Mouse (Mus musculus) liver, embryonic 12.5 days (tissue): ENCODE data around the gene Tescl. TPM values are rescaled to one million over a fixed set of nuclear protein-coding genes. Genes with fewer than 3 reads are reported as not detected.
A peak's percentile ranks its signal among the peaks of the same experiment; 100 is the strongest.

Experiments
- ATAC-seq: fragments of 200-750 bp; cut with Nextera tagmentation; 2 replicates; pipeline ENCODE4 v1.8.0; 2017; ENCODE audit warnings: moderate number of reproducible peaks, mild to moderate bottlenecking, moderate library complexity
- H3K27ac ChIP-seq: fragments of 300-500 bp; sonication (generic); 2 replicates; pipeline ENCODE4 v1.5.1; 2016; ENCODE audit warnings: mild to moderate bottlenecking
- H3K27me3 ChIP-seq: fragments of 300-500 bp; sonication (generic); replicated peaks from 2 replicates; pipeline ENCODE4 v1.6.1; 2016; ENCODE audit warnings: mild to moderate bottlenecking, moderate library complexity
- H3K36me3 ChIP-seq: fragments of 300-500 bp; sonication (generic); 2 replicates; pipeline ENCODE4 v1.6.1; 2016; ENCODE audit warnings: mild to moderate bottlenecking, moderate library complexity
- H3K4me1 ChIP-seq: fragments of 300-500 bp; sonication (generic); 2 replicates; pipeline ENCODE4 v1.6.1; 2016
- H3K4me2 ChIP-seq: fragments of 300-500 bp; sonication (generic); 2 replicates; pipeline ENCODE4 v1.6.1; 2016; ENCODE audit warnings: mild to moderate bottlenecking, moderate library complexity
- H3K4me3 ChIP-seq: fragments of 300-500 bp; sonication (generic); 2 replicates; pipeline ENCODE4 v1.5.1; 2016; ENCODE audit warnings: mild to moderate bottlenecking, moderate library complexity
- H3K9ac ChIP-seq: fragments of 300-500 bp; sonication (generic); 2 replicates; pipeline ENCODE4 v1.6.1; 2016; ENCODE audit warnings: mild to moderate bottlenecking, moderate library complexity
- H3K9me3 ChIP-seq: fragments of 300-500 bp; sonication (generic); replicated peaks from 2 replicates; pipeline ENCODE4 v1.6.1; 2016; ENCODE audit warnings: mild to moderate bottlenecking, moderate library complexity
- WGBS: fragments of 180-500 bp; shearing (Covaris S2); methylation state at CpG from one replicate; pipeline ENCODE4 v1.1.7; 2016; ENCODE audit not compliant: insufficient replicate concordance; 5-methylcytosine and 5-hydroxymethylcytosine counted together
- polyA plus RNA-seq: library from polyadenylated mRNA; unstranded; fragments of >200 nt; fragmentation: Nextera tagmentation; extraction: Ambion mirVana; gene quantifications from 2 replicates; pipeline ENCODE4 v1.2.1, GENCODE M21; 2016

Gene Tescl
- polyA plus RNA-seq: not detected in 2 replicates

DNA sequence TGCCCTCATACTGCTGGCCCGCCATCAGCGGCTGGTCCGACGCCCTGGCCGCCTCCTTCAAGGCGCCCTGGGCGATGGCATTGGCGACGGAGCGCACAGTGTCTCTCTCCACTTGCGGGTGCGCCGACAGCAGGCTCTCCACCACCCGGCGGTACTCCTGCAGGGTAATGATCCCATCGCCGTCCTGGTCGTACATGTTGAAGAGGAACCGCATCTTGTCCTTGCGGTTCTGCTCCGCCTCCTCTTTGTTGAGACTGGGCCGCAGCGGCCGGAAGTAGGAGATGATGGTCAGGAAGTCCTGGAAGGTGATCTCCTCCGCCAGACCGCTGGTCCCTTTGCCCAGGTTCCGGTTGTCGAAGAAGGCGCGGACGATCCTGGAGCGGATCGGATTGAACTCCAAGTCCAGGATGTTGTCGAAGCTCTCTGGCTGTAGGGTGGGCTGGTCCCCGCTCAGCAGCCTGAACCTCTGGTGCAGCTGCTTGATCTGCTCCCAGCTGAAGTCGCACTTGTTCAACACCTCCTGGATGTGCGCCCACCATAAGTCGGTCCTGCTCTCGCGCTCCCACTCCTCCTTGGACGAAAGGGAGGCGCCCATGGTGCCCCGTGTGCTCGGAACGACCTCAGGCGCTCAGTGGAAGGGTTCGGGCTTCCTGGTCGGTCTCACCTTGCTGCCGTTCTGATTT, at the start of gene Tescl:
TSS of gene Tescl (minus strand) at position 633 of the 683 bp plus-strand sequence.
- ATAC-seq: no peak

DNA sequence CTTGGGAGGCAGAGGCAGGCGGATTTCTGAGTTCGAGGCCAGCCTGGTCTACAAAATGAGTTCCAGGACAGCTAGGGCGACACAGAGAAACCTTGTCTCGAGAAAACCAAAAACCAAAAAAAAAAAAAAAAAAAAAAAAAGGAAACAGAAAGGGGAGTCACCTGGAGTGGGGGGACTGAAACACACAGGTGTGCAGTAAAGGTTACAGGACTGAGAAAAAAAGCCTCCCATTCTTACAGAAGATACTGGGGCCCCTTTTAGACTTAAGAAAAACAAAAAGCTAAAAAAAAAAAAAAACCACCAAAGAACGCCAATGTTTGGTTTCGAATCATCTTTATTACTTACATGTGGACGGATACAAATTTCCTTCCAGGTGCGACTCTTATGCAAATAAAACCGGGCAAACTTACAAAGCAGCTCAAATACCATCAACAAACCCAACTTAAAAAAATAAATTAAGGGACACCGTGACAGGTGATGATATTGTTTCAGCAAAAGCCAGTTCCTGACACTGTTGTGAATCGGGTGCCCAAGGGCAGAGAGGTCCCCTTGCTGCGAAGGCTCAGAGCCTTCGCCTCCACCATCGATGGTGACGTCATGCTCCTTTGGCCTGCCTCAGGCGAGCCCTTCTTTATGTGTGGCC, 49.1 kb upstream of the Tescl start:
- no peak for ATAC-seq
- H3K4me3 ChIP-seq: no peak overlapping the region
- H3K27me3 ChIP-seq: no peaks in the 10 kb centered on the region
- peak overlapping the region; percentile 69 for H3K9ac ChIP-seq
- peak overlapping the region; percentile 45 for H3K4me2 ChIP-seq
- peaks cover 98% of the 10 kb centered on the region for H3K4me1 ChIP-seq
- peaks cover 98% of the 10 kb centered on the region for H3K36me3 ChIP-seq
- 82% methylated on average over 16 of the region's 16 CpGs for WGBS
- H3K9me3 ChIP-seq: no peaks in the 10 kb centered on the region
- peak overlapping the region; percentile 100 for H3K27ac ChIP-seq

More for the DNA sequence above, at the start of gene Tescl:
- 20% methylated on average over 49 of the region's 49 CpGs for WGBS
- no peaks in the 10 kb centered on the region for H3K36me3 ChIP-seq
- H3K4me2 ChIP-seq: peak within 1 kb of the TSS; percentile 30
- H3K27me3 ChIP-seq: peaks cover 45% of the 10 kb centered on the region
- 0 out of 2 replicates have a peak, but pooled peaks cover 3% of the 10 kb centered on the region for H3K9me3 ChIP-seq
- no peaks in the 10 kb centered on the region for H3K4me1 ChIP-seq
- H3K9ac ChIP-seq: no peak within 1 kb of the TSS
- H3K4me3 ChIP-seq: no peak within 1 kb of the TSS
- no peak within 1 kb of the TSS for H3K27ac ChIP-seq

DNA sequence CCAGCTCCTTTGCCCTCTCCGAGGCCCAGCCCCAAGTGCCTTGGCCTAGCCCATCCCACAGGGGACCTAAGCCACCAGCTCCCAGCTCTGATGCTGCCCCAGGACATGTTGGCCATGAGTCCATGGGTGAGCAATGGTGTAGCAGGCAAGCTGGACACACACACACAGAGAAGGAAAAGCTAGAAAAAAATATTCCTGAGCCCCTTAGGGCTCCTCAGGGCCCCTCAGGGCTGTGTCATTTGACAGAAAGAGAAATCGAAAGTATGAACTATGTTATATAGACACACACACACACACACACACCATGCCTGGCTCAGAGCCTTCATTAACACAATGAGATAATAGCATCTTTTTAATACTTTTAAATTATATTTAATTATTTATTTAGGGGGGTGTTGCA, 46.6 kb upstream of the Tescl start:
- Histone ChIP-seq H3K27ac (peak overlapping the region; percentile 100), H3K9me3 (no peaks in the 10 kb centered on the region), H3K4me1 (peaks cover 99% of the 10 kb centered on the region), H3K36me3 (peaks cover 96% of the 10 kb centered on the region), H3K9ac (peak overlapping the region; percentile 64), H3K27me3 (0 out of 2 replicates have a peak, but pooled peaks cover 4% of the 10 kb centered on the region), H3K4me2 (peak overlapping the region; percentile 96), H3K4me3 (no peak overlapping the region)
- WGBS: 62% methylated on average over 2 of the region's 2 CpGs
- no peak for ATAC-seq

DNA sequence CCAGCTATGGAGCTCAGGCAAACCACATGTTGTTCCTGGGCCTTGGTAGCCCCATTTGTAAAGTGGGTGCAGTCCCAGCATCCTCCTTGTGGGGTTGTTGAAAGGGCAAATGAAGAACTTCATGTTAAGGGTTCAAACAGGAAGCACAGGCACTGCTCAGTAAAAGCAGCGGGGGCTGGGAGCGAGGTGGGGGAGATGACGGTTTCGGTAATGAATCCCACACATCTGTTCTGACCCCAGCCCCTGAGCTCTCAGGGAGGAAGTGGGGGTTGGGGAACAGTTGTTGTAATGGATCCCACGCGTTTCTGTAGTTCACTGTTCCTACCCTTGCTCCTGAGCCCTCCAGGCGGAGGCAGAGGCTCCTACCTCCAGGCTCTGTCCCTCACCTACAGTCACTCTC, 46.2 kb upstream of the Tescl start:
- H3K4me2 ChIP-seq: peak overlapping the region; percentile 96
- peaks cover 96% of the 10 kb centered on the region for H3K36me3 ChIP-seq

DNA sequence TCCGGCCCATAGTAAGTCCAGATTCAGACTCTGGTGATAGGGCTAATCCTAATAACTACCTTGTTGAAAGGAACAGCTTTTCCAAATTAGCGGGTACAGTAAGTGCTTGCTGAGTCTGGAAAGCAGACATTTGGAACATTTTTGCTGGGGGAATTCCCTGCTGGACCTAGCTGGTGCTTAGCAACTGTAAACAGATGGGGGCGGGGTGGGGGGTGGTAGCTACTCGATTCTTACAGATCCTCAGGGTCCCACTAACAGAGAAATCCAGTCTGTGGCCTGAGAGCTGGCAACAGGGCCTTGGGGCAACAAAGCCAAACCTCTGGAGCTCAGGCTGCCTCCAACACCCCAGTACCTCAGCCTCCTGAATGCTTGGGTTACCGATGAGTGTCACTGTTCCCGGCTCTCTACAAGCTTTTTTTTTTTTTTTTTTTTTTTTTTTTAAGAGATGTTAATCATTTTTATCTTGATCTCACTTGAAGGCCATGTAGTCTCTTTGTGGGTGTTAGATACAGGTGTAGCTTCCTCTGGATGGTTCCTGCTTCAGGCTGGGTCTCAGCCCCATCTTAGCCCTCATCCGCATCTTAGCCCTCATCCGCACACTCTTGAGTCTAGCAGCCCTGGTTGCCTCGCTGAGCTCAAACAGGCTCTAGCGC, 44.4 kb upstream of the Tescl start:
- H3K27ac ChIP-seq: peak overlapping the region; percentile 100
- 71% methylated on average over 10 of the region's 10 CpGs for WGBS

More for the DNA sequence above, 46.2 kb upstream of the Tescl start:
- Histone ChIP-seq H3K27me3 (0 out of 2 replicates have a peak, but pooled peaks cover 4% of the 10 kb centered on the region), H3K4me1 (peaks cover 99% of the 10 kb centered on the region), H3K27ac (peak overlapping the region; percentile 100), H3K9ac (peak overlapping the region; percentile 64), H3K9me3 (no peaks in the 10 kb centered on the region), H3K4me3 (no peak overlapping the region)
- no peak for ATAC-seq
- 59% methylated on average over 7 of the region's 7 CpGs for WGBS

DNA sequence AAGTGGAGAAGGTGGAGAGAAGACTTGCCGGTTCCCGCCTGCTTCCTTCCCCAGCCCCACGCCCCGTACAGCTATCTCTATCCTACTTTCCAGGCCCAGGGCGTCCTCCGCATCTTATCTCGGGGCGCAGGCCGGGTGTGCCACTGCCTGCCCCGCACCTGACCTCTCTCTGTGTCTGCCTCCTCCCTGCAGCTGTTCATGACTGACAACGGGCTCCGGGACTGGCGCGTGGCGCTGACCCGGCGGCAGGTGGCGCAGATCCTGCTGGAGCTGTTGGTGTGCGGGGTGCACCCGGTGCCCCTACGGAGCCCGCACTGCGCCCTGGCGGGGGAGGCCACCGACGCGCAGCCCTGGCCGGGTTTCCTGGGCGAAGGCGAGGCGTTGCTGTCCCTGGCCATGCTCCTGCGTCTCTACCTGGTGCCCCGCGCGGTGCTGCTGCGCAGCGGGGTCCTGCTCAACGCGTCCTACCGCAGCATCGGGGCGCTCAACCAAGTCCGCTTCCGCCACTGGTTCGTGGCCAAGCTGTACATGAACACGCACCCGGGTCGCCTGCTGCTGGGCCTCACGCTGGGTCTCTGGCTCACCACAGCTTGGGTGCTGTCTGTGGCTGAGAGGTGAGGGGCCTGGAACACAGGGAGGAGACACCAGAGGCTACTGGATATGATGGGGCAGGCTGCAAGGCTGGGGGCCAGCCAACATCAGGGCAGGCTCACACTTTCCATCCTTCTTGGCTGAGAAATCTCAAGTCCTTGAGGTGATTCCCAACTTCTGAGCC, 43.5 kb upstream of the Tescl start:
- peak; percentile 97 for ATAC-seq
- 4% methylated on average over 49 of the region's 49 CpGs for WGBS
- Histone ChIP-seq H3K4me2 (peak overlapping the region; percentile 96), H3K4me3 (peak overlapping the region; percentile 62), H3K9me3 (no peaks in the 10 kb centered on the region), H3K27ac (peak overlapping the region; percentile 100), H3K9ac (peak overlapping the region; percentile 100), H3K4me1 (peaks cover 100% of the 10 kb centered on the region), H3K36me3 (peaks cover 95% of the 10 kb centered on the region), H3K27me3 (0 out of 2 replicates have a peak, but pooled peaks cover 4% of the 10 kb centered on the region)

More for the DNA sequence above, 44.4 kb upstream of the Tescl start:
- Histone ChIP-seq H3K4me1 (peaks cover 99% of the 10 kb centered on the region), H3K27me3 (0 out of 2 replicates have a peak, but pooled peaks cover 4% of the 10 kb centered on the region), H3K4me2 (peak overlapping the region; percentile 96), H3K9me3 (no peaks in the 10 kb centered on the region), H3K4me3 (peak overlapping the region; percentile 62), H3K9ac (peak overlapping the region; percentile 100), H3K36me3 (peaks cover 96% of the 10 kb centered on the region)
- ATAC-seq: no peak

DNA sequence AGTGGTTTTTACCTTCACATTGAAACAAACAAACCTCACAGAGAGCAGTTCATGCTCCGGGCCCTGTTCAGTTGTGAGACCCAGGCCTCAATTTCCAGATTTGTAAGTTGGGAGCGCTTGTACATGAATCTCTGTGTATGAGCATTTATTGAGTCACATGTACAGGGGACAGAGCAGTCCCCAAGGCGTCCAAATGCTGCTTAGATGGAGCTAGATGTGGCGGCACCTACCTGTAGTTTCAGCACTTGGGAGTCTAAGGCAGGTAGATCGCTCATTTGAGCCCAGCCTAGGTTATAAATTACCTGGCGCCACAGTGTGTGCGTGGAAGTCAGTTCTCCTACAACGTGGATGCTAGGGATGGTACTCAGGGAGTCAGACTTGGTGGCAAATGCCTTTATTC, 42.7 kb upstream of the Tescl start:
- Histone ChIP-seq H3K27ac (peak overlapping the region; percentile 100), H3K9ac (peak overlapping the region; percentile 100), H3K27me3 (0 out of 2 replicates have a peak, but pooled peaks cover 4% of the 10 kb centered on the region), H3K4me2 (peak overlapping the region; percentile 96), H3K4me3 (peak overlapping the region; percentile 62), H3K4me1 (peaks cover 94% of the 10 kb centered on the region), H3K36me3 (peaks cover 92% of the 10 kb centered on the region), H3K9me3 (no peaks in the 10 kb centered on the region)
- ATAC-seq: no peak
- 61% methylated on average over 8 of the region's 8 CpGs for WGBS

DNA sequence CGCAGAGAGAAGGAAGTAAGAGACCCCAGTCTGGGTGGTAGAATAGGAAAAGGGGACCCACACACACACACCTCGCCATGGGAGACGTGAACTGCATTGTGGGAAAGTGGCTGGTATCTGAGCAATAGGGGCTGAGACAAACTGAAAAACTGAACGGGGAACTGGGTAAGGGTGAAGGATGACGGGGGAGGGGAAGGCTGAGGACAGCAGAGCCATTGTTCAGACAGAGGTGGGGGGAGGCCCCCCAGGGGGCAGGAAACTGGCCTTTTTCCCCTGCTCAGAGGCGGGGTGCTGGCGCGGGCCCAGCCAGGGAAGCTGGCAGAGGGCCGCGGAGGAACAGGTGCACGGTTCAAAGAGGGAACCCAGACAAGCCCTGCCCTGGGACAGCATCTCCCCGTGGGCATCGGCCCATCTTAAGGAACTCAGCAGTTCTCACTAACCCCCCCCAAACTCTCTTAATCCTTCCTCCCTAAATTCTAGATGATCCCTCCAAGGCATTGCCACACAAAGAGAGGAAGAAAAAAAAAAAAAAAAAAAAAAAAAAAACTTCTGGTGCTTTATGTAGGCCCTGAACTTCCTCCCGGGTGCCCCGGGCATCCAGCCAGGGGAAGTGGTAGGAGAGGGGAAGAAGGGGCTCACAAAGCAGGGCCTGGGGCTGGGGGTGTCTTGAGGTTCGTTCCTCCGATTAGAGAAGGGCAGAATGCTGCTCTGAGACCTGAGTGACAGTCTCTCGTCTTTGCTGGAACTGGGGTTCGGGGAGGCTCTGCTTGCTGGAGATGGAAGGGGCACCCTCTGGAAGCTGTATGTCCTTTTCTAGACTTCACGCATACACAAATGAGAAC, 40.0 kb upstream of the Tescl start:
- Histone ChIP-seq H3K4me3 (peak overlapping the region; percentile 88), H3K4me1 (peaks cover 79% of the 10 kb centered on the region), H3K4me2 (peak overlapping the region; percentile 96), H3K9ac (peak overlapping the region; percentile 100), H3K9me3 (no peaks in the 10 kb centered on the region), H3K36me3 (peaks cover 65% of the 10 kb centered on the region), H3K27me3 (peaks cover 4% of the 10 kb centered on the region; the same call in 1 of the 2 replicates), H3K27ac (peak overlapping the region; percentile 100)
- ATAC-seq: no peak
- WGBS: 23% methylated on average over 19 of the region's 20 CpGs

DNA sequence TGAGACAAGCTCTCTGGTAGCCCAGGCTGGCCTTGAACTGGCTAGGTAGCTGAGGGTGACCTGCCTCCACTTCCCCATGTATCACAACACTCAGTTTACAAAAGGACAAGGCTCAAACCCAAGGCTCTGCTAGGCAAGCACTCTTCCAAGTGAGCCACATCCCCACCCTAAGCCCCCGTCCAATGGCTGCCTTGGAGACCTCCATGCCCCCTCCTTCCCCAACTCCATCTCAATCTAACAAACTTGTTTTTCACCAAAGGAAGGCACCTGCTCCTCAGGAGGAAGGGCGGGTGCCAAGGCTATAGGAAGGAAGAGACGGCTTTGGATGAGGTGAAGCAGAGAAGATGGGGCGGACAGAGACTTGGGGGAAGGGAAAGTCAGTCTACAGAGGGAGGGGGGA, 39.0 kb upstream of the Tescl start:
- Histone ChIP-seq H3K9ac (peak overlapping the region; percentile 100), H3K4me3 (peak overlapping the region; percentile 88), H3K27ac (peak overlapping the region; percentile 100), H3K27me3 (peaks cover 4% of the 10 kb centered on the region; the same call in 1 of the 2 replicates), H3K36me3 (peaks cover 55% of the 10 kb centered on the region), H3K4me2 (peak overlapping the region; percentile 96), H3K9me3 (no peaks in the 10 kb centered on the region), H3K4me1 (peaks cover 79% of the 10 kb centered on the region)
- 27% methylated on average over 4 of the region's 4 CpGs for WGBS
- ATAC-seq: no peak

DNA sequence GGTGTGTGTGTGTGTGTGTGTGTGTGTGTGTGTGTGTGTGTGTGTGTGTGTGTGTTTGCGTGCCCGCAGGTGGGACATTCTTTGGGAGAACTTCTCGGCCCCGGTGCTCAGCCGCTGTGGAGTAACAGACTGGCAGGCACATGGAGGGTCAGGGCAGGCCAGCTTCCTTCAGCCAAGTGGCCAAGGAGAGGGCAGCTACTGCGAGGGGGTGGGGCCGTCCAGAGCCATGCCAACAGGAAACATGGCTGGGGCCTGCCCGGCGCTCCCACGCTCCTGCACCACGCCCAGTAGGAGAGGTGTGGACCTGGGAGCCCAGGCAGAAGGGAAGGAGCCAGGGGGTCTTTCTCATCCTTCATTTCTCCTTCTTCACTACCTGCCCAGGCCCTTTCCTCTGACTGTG, 38.6 kb upstream of the Tescl start:
- Histone ChIP-seq H3K4me2 (peak overlapping the region; percentile 96), H3K27me3 (peaks cover 1% of the 10 kb centered on the region; the same call in 1 of the 2 replicates), H3K36me3 (peaks cover 50% of the 10 kb centered on the region), H3K9ac (peak overlapping the region; percentile 100), H3K4me3 (peak overlapping the region; percentile 88), H3K9me3 (no peaks in the 10 kb centered on the region), H3K4me1 (peaks cover 79% of the 10 kb centered on the region), H3K27ac (peak overlapping the region; percentile 100)
- 19% methylated on average over 8 of the region's 11 CpGs for WGBS
- ATAC-seq: peak; percentile 17; the same call in 1 of the 2 replicates
